Mouse (Mus musculus): ENCODE data around the gene Arhgap21.

- TF ChIP-seq CTCF (IDR thresholded peaks at IDR 0.05; ENCODE audit: low read depth) = no peak
- TF ChIP-seq EP300 (optimal IDR thresholded peaks at IDR 0.05) = no peak
These were observed at the start of gene Arhgap21 for GRCm38 (mm10) chr2:20968441-20969200.
